Mouse (Mus musculus) heart, adult 2 months (tissue): Measurements from ENCODE around the gene Ap3d1.

Experiments used
- CTCF ChIP-seq: fragments of 200-600 bp; IDR thresholded peaks from 2 replicates; pipeline ENCODE4 v1.8.1; 2022; ENCODE audit warnings: antibody characterized with exemption, mild to moderate bottlenecking, moderate library complexity
- EP300 ChIP-seq: fragments of 200-500 bp; IDR thresholded peaks from 2 replicates; pipeline ENCODE4 v1.6.1; 2011; ENCODE audit warnings: low read depth, low read length, control low read depth; ENCODE audit not compliant: insufficient read depth
- POLR2A ChIP-seq: fragments of 200-500 bp; IDR thresholded peaks from 2 replicates; pipeline ENCODE4 v1.6.1; 2011; ENCODE audit warnings: mild to moderate bottlenecking, low read depth, low read length, control low read depth; ENCODE audit not compliant: insufficient read depth

GRCm38 (mm10) chr10:80695186-80695585, 46.9 kb downstream of the Ap3d1 start:
- TF ChIP-seq POLR2A: no peak
- TF ChIP-seq CTCF: no peak
- 0 out of 2 replicates have a peak, but pooled peaks have one; percentile 59 for TF ChIP-seq EP300
